Mouse (Mus musculus) liver, adult 2 months (tissue): ENCODE results near the gene Slc7a5.

Experiments
- CTCF ChIP-seq: fragments of 200-500 bp; IDR thresholded peaks from 2 replicates; pipeline ENCODE4 v1.5.1; 2011; ENCODE audit warnings: low read depth, low read length, control low read depth
- POLR2A ChIP-seq: fragments of 200-500 bp; IDR thresholded peaks from 2 replicates; pipeline ENCODE4 v1.6.1; 2011; ENCODE audit warnings: low read length, control low read depth; ENCODE audit not compliant: insufficient read depth; ENCODE audit errors: extremely low read depth

- no peak for TF ChIP-seq CTCF
- TF ChIP-seq POLR2A, result no peak
Observed at GRCm38 (mm10) chr8:121892875-121893274, 14.6 kb downstream of the Slc7a5 start.
